Mouse (Mus musculus): ENCODE data around the gene Art4. TPM values are rescaled to one million over a fixed set of nuclear protein-coding genes. Genes with fewer than 3 reads are reported as not detected.

Art4 gene
- polyA plus RNA-seq (2014; fragmentation: Illumina TruSeq; extraction: RNeasy Lipid Tissue Mini Kit (QIAGEN cat#74804); ENCODE audit: low read depth, low replicate concordance): 21.8 TPM

GRCm38 (mm10) chr6:136857186-136857872 lies at the start of gene Art4:
Gene Art4 (minus strand): TSS chr6:136857733.

GRCm38 (mm10) chr6:136875670-136876069 lies 18.1 kb upstream of the Art4 start, which contains the start of gene Mgp:
Gene Mgp (minus strand): TSS chr6:136875823.

DNA sequence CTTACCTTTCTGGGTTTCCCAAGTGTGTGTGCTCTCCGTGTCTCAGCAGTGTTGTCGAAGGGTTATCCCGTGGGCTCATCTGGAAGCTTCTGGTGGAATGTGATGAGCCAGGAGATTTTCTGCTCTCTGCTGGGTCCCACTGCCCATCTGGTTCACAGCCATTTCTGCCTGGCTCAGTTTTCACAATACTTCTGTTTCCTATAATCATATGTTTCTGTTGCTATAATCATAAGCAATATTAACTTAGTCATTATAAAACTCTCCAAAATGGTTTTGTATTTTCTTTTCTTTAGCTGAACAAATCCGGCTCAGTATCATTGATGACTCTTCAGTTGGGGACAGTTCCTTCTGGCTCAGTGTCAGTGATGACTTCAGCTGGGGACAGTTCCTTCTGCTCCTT lies 22.2 kb downstream of the Art4 start, which contains the start of gene Smco3:
TSS of gene Smco3 (minus strand) at position 101 of the 400 bp plus-strand sequence.

DNA sequence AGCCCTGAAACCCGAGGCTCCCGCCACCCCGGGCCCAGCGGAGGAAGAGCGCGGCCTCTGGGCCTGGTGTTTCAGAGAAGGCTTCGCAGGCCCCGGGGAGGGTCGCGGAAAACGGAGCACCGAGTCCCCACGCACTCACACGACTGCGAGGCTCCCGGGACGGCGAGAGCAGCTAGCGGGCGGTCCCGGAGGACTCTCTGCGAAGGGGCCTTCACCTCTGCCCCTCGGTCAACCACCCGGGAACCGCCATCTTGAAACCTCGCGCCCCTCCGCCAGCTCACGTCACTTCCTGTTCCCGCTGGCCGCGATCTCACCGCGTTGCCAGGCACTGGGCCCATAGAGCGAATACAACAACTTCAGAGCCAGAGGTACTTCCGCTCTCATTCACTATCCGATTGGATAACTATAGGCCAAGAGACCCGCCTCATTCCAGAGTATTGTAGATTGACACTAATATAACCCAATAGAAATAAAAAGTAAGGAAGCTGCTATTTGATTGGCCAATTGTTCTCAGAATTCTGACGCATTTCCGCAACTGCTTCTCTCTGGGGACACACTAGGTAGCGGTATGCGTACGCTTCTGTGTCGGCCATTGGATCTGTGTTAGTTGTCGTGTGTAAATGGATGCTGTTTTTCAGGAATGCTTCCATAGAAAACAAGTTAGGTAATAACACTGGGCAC lies 29.5 kb downstream of the Art4 start, which contains the start of gene Wbp11:
TSS of gene Wbp11 (minus strand) at position 353 of the 681 bp plus-strand sequence.

DNA sequence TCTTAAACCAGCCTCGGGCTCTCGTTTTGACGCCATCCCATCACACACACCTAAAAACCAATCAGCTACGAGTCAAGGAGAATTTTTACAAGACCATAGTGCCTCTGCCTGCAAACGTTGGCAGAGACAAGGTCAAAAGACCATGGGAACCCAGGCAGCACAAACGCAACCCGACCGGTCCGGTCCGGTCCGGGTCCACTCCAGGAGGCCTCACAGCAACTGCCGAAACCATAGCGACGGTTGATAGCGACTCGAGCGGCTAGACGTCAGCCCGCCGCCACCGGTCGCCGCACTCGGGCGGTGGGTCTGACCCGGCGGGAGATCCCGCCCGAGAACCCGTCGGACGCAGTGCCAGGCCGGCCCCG lies 30.0 kb downstream of the Art4 start, which contains the start of gene BC049715:
TSS of gene BC049715 (plus strand) at position 111 of the 365 bp plus-strand sequence.

DNA sequence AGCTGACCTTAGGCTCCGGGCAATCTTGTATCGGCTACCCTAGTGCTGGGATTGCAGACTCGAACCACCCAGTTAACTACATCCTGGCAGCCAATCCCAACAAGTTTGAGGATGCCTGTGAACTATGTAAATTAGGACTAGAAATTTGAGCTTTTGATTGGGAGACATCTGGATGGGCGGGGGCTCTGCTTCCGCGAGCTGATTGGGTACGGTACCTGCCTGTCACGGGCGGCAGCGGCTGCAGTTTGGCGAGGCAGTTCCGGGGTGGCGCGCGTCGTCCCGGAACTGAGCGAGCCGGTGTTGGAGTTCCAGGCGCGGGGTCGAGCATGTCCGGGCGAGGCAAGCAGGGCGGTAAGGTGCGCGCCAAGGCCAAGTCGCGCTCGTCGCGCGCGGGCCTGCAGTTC lies 49.5 kb downstream of the Art4 start, which contains the start of gene H2afj:
TSS of gene H2afj (plus strand) at position 231 of the 404 bp plus-strand sequence.

DNA sequence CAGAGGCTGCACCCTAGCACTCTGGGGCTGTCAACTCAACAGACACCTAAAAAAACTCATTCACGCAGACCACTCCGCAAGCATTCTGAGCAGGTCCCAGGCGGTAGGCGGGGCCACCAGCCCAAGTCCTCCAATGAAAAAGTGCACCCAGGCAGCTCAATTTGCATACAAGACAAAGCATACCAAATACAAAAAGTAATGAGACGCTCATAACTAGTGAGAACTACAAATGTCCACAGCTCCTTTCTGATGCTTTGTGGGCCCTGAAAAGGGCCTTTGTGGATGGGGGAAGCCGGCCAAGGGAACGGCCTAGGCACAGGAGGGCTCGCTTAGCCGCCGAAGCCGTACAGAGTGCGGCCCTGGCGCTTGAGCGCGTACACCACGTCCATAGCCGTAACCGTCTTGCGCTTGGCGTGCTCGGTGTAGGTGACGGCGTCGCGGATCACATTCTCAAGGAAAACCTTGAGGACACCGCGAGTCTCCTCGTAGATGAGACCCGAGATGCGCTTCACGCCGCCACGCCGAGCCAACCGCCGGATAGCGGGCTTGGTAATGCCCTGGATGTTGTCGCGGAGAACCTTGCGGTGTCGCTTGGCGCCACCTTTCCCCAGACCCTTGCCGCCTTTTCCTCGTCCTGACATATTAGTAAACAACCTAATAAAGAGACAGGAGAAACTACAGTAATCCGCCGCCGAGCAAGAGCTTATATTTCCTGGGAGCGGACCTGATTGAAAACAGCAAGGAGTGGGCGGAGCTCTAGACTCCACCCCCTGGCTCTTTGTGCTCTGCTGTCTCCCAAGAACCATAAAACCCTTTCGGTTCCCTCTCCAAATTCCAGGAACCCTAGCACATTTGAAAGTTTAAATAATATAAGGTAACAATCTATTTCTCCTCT lies 53.5 kb downstream of the Art4 start, which contains the start of gene Hist4h4:
TSS of gene Hist4h4 (minus strand) at position 677 of the 895 bp plus-strand sequence.

Other genes with a start within 250 kb of the Art4 start
- 63.1 TPM for gene Plbd1, start 195.8 kb downstream of the Art4 start, polyA plus RNA-seq (2014; fragmentation: Illumina TruSeq; extraction: RNeasy Lipid Tissue Mini Kit (QIAGEN cat#74804); ENCODE audit: low read depth, low replicate concordance)
- gene Gucy2c, start 76.0 kb downstream of the Art4 start, polyA plus RNA-seq (2014; fragmentation: Illumina TruSeq; extraction: RNeasy Lipid Tissue Mini Kit (QIAGEN cat#74804); ENCODE audit: low read depth, low replicate concordance): not detected
- gene Hist4h4, start 53.3 kb downstream of the Art4 start, polyA plus RNA-seq (2014; fragmentation: Illumina TruSeq; extraction: RNeasy Lipid Tissue Mini Kit (QIAGEN cat#74804); ENCODE audit: low read depth, low replicate concordance): not detected
- gene H2afj, start 49.5 kb downstream of the Art4 start, polyA plus RNA-seq (2014; fragmentation: Illumina TruSeq; extraction: RNeasy Lipid Tissue Mini Kit (QIAGEN cat#74804); ENCODE audit: low read depth, low replicate concordance): 15.6 TPM
- not detected for gene BC049715, start 30.1 kb downstream of the Art4 start, polyA plus RNA-seq (2014; fragmentation: Illumina TruSeq; extraction: RNeasy Lipid Tissue Mini Kit (QIAGEN cat#74804); ENCODE audit: low read depth, low replicate concordance)
- gene Wbp11, start 29.5 kb downstream of the Art4 start, polyA plus RNA-seq (2014; fragmentation: Illumina TruSeq; extraction: RNeasy Lipid Tissue Mini Kit (QIAGEN cat#74804); ENCODE audit: low read depth, low replicate concordance): 46.2 TPM
- gene Smco3, start 22.3 kb downstream of the Art4 start, polyA plus RNA-seq (2014; fragmentation: Illumina TruSeq; extraction: RNeasy Lipid Tissue Mini Kit (QIAGEN cat#74804); ENCODE audit: low read depth, low replicate concordance): not detected
- 884 TPM for gene Mgp, start 18.1 kb upstream of the Art4 start, polyA plus RNA-seq (2014; fragmentation: Illumina TruSeq; extraction: RNeasy Lipid Tissue Mini Kit (QIAGEN cat#74804); ENCODE audit: low read depth, low replicate concordance)
- gene Erp27, start 64.4 kb upstream of the Art4 start, polyA plus RNA-seq (2014; fragmentation: Illumina TruSeq; extraction: RNeasy Lipid Tissue Mini Kit (QIAGEN cat#74804); ENCODE audit: low read depth, low replicate concordance): 0.55 TPM
- not detected for gene Pde6h, start 66.1 kb upstream of the Art4 start, polyA plus RNA-seq (2014; fragmentation: Illumina TruSeq; extraction: RNeasy Lipid Tissue Mini Kit (QIAGEN cat#74804); ENCODE audit: low read depth, low replicate concordance)
- gene Arhgdib, start 84.2 kb upstream of the Art4 start, polyA plus RNA-seq (2014; fragmentation: Illumina TruSeq; extraction: RNeasy Lipid Tissue Mini Kit (QIAGEN cat#74804); ENCODE audit: low read depth, low replicate concordance): 37.2 TPM